Mouse (Mus musculus): Measurements from ENCODE around the gene Marcks.
"Not testable (repeated sequence)": the region's sequence is repeated elsewhere in the genome, so short reads cannot be mapped to it uniquely, and the experiment has no call there.

Gene Marcks

DNA sequence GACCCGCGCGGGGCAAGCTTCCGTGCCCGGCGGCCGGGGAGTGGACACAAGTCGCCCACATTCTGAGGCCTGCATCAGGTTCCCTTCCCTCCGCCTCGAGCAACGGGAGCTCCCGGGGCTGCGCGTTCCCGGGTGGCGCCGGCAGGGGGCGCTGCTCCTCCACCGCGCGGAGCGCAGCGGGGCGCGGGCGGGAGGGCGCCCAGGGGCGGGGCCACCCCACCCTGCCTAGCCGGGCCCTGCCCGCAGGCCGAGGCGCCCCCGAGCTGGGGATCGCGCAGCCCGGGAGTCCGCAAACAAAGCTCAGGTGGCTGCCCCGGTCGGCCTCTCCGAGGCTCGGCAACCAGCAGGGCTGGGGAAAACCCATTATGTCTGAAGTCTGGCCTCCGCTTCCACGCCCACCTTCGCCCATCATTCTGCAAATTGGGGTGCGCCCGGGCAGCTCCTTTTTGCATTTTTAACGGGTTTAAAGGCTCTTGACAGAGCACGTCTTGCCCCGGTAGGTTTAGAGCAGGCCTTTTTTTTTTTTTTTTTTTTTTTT lies 1.7 kb downstream of the Marcks start:
- in situ Hi-C loops (cut with MboI) = loop anchor here (25.0 kb wide), 1 partner anchor 650 kb away; no protein-coding TSS in a partner anchor

- in situ Hi-C loops (cut with MboI) = loop anchor here (25.0 kb wide), 1 partner anchor 651 kb away; no protein-coding TSS in a partner anchor
Observed at GRCm38 (mm10) chr10:37135951-37136751, 2.6 kb downstream of the Marcks start.

DNA sequence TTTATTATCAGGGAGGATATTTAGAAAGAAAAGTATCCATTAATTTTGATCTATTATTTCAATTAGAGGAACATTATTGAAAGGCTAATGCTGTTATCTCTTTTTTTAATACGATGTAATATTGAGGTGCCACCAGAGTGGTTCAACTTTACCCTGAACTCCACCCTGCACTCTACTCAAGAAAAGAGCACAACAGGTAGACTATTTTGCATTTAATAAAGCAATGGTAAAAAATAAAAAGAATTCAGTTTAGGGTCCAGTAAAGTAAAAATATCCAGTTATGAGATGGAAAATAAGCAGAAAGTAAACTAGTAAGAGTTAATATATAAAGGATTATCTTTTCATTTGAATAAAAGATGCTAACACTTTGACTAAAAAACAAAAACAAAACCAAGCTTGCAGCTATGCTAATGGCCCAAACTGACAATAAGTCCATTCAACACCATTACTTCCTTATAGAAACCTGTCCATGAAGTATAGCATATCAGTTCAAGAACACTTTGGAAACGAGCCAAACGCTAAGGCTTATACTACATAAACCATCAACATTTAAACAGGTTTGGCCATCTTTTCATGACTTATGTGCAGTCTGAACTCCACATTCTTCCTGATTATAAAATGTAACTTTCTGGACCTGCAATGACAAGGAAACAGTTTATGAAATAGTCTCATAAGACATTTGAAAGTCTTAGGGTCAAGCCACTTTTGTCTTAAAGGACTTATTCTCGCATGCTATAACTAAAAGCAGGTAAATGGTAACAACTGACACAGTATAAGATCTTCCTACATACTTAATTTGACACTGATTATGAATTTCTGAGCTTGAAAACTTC lies 4.6 kb downstream of the Marcks start:
- in situ Hi-C loops (cut with MboI) = loop anchor here (25.0 kb wide), 1 partner anchor 653 kb away; no protein-coding TSS in a partner anchor

- in situ Hi-C loops (cut with MboI) = loop anchor here (25.0 kb wide), 1 partner anchor 655 kb away; no protein-coding TSS in a partner anchor
Observed at GRCm38 (mm10) chr10:37132671-37133070, 6.0 kb downstream of the Marcks start.

GRCm38 (mm10) chr10:37129652-37130051 lies 9.1 kb downstream of the Marcks start:
- in situ Hi-C loops (cut with MboI) = loop anchor here (25.0 kb wide), 1 partner anchor 658 kb away; no protein-coding TSS in a partner anchor

DNA sequence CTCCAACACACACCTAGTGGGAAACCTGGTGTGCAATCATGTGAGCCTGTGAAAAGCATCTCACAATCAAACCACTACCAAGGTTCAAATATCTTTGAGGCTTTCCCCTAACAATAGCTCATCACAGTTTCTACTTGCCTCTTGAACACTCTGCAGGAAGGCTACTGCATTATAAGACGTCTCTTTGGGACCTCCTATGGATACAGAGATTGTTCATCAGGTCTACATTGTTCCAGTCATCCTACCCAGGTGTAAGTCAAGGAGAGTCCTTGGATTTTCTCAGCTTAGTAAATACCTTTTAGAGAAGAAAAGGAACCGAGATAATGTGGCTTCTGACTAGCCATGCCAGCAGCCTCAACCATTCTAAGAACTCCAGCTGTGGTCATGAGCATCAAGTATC lies 23.4 kb downstream of the Marcks start:
- in situ Hi-C loops (cut with MboI) = no loop called here

DNA sequence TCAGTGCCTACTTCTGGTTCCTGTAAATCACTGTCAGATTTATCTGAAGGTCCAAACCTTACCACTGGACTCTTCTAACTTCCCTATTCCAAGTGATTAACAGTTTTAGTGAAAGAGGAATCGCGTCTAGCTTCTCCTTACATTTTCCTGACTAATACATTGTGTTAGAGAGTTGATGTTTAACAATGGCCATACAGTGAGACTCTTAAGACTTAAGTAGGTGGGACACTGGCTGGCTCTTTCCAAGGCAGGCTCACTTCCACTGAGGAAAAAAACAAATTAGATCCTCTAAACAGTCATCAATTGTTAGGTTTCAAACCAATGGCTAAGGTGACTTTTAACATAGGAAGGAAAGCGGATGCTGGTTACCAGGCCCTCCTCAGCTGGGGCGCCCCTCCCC lies 25.9 kb downstream of the Marcks start:
- in situ Hi-C loops (cut with MboI) = no loop called here

GRCm38 (mm10) chr10:37112362-37112761 lies 26.4 kb downstream of the Marcks start:
- in situ Hi-C loops (cut with MboI) = no loop called here

DNA sequence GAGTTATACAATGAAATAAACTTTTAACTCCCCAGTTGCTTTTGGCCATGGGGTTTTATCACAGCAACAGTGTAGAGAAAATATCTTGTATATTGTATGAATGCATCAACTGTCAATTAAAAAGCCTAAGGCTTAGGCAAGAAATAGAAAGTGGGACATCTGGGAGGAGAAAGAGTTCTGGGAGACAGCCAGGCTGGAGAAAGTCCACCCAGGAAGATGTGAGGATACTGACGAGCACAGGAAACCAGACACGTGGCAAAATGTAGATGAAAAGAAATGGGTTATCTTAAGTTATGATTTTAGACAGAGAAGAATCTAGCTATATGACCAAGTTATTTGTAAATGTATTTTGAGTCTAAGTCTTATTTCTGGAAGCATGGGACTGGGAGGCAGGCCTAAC lies 27.3 kb downstream of the Marcks start:
- in situ Hi-C loops (cut with MboI) = no loop called here

DNA sequence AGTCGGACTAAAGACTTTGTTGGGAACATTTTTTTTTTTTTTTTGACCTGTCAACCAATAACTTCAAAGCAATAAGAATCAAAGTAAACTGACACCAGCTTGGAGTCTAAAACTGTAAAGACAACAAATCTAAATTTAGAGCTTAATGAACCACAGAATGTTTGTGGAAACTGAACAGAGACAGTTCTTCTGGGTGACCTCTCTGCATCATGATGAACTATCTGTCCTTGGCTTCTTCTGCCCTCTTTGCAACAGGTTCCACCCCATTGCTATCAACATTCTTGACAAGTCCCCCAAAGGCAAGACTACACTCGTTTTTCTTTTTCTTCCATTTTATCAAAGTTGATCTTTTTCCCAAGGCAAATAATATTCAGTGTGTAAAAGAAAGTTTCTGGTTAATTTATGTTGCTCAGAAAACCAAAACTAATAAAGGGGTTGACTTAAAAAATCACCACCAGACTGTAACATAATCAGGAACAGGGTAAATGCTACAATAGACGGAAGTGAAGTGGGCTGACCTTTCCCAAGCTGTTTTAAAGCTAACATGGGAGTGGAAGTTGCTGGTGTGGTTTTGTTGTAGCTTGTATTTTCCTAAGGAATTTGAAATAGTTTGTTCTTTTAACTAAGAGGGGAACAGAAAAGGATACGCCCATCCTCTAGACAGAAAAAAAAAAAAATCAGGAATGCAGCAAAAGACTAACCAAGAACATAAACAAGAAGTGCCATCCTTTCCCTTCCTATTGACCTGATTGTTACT lies 31.7 kb downstream of the Marcks start:
- in situ Hi-C loops (cut with MboI) = no loop called here

- in situ Hi-C loops (cut with MboI) = no loop called here
Observed at GRCm38 (mm10) chr10:37106303-37106702, 32.4 kb downstream of the Marcks start.

- in situ Hi-C loops (cut with MboI) = no loop called here
Observed at GRCm38 (mm10) chr10:37102227-37103080, 36.3 kb downstream of the Marcks start.

DNA sequence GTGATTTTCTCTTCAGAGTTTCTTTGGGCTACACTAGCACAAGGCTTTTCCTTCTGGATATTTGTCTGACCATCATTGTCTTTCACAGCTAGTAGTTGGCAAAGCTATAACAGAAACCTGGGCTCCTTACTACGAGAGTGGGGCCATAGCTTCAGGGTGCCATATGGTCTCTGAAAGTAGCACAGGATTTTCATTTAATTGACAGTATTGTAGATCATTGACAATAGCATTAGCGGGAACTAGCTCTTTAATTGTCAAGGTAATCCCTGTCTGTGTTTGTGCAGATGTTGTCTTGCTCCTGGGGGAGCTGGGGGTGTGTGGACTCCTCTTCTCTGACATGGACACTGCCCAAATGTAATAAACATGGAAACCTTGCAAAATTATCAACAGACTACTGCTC lies 37.0 kb downstream of the Marcks start:
- in situ Hi-C loops (cut with MboI) = no loop called here

DNA sequence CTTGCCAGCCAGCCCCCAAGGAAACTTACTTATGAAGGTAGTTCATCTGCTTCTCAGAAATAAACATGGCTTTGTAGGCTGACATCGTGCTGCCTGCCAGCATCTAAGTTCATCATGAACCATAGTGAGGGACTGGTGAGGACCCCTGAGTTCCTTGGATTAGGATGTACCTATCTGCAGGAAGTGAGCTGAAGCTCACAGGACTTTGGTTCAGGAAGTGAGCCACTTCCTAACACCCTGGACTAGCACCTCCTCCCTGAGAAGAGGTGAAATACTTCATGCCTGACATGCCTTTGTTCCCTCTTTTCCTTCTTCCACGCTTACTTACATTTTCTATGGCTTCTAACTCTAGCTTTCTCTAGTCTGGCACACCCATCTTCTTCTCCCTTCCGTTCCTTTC lies 42.2 kb downstream of the Marcks start:
- in situ Hi-C loops (cut with MboI) = no loop called here

DNA sequence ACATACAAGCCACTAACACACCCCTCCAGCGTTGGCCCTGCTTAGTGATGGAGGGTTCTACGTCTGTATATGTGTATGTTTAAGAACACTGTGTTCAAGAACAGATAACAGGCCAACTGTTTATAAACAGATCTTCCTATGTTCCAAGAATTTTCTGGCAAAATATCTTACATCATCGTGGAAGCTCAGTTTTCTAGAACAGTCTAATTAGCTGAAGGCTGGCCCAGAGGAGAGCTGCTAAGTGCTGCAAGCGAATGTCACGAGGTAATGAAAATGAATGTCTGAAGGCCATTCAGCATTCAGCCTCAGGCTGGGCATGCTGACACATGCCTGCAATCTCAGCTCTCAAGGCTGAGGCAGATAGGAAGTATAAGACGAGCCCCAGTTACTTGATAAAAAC lies 42.9 kb downstream of the Marcks start:
- in situ Hi-C loops (cut with MboI) = no loop called here

DNA sequence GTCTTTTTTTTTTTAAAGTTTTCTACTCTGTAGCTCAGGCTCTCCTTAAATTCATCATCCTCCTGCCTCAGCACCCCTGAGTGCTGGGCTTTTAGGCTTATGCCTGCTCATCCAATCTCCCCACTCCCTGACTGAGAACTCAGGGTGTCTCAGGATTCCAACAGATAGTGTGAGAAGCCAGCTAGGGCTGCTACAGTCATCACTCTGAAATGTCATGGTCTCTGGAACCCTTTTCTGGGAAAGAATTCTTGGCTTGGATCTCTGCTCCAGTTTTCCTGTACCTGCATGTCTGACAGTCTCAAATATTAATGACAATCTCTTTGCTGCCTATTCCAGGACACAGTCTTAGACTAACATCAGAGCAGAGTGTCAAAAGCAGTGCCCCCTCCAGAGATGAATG lies 45.4 kb downstream of the Marcks start:
- in situ Hi-C loops (cut with MboI) = no loop called here

GRCm38 (mm10) chr10:37090411-37090810 lies 48.3 kb downstream of the Marcks start:
- in situ Hi-C loops (cut with MboI) = no loop called here

DNA sequence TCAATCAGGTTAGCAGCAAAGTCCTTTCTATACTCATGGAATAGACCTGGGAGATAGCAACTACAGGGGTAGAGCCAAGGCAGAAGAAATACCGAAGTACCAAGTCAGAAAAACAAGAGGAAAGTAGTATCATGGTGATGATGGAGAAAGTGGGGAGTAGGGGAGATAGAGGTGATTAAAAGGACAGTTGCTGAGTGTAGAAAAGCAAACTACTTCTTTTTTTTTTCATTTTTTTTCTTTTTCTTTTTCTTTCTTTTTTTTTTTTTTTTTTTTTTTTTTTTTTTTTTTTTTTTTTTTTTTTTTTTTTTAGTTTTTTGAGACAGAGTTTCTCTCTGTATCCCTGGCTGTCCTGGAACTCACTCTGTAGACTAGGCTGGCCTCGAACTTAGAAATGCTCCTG lies 54.6 kb downstream of the Marcks start:
- in situ Hi-C loops (cut with MboI) = not testable (repeated sequence)

Measured in mature B cell (primary cell).